Mouse (Mus musculus) liver, adult (tissue): ENCODE results near the gene Adamts15.

Source experiments
- GATA4 ChIP-seq: IDR thresholded peaks from 2 replicates; pipeline ENCODE4 v1.6.1; 2014; ENCODE audit warnings: mild to moderate bottlenecking, low read length; ENCODE audit not compliant: insufficient replicate concordance

The Adamts15 gene

GRCm38 (mm10) chr9:30855837-30856236 is 66.4 kb downstream of the Adamts15 start:
- no peak for TF ChIP-seq GATA4

- no peak for TF ChIP-seq GATA4
Observed at GRCm38 (mm10) chr9:30851841-30852240, 70.4 kb downstream of the Adamts15 start.

- TF ChIP-seq GATA4 = no peak
Observed at GRCm38 (mm10) chr9:30849951-30850350, 72.3 kb downstream of the Adamts15 start.

- no peak for TF ChIP-seq GATA4
Observed at GRCm38 (mm10) chr9:30849444-30849843, 72.8 kb downstream of the Adamts15 start.
